Comparison of ENCODE assay signal across 18 mouse cellular contexts in the genomic region with DNA sequence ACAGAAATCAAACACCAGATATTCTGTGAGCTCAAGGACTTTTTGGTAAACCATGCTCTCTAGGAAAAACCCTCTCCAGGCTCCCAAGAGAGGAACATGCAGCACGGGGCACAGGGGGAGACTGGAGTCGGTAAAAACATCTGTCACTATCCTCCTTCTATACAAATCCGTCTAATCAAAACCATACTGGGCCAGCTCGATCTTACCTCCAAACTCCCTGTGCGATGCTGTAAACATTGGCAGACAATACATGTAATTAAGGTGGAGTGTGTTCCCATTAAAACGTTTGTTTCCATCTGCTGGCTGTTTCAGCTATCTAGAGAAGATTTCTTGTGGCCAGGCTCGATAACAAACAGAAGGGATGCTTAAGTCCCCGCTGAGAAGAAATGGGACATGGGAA.
"Had no signal": no experiment of that assay in that cellular context is flagged by ENCODE, and none has a peak within 500 bp of the region (broad histone marks: within the 10 kb centered on the region; RNA-seq: fewer than 3 reads in every experiment).

No protein-coding gene starts in this region.

- H3K9ac ChIP-seq: lung, embryonic 14.5 days; midbrain, embryonic 12.5 days; neural tube, embryonic 13.5 days; neural tube, embryonic 15.5 days; stomach, embryonic 15.5 days had no signal

- H3K9me3 ChIP-seq: midbrain, embryonic 10.5 days; midbrain, embryonic 12.5 days; neural tube, embryonic 13.5 days; neural tube, embryonic 15.5 days; stomach, embryonic 15.5 days had no signal

- H3K4me2 ChIP-seq: lung, embryonic 14.5 days; midbrain, embryonic 12.5 days; neural tube, embryonic 13.5 days; neural tube, embryonic 15.5 days; stomach, embryonic 15.5 days had no signal

- H3K4me3 ChIP-seq: midbrain, embryonic 10.5 days; midbrain, embryonic 12.5 days; myocyte; neural tube, embryonic 13.5 days; neural tube, embryonic 15.5 days; stomach, embryonic 15.5 days had no signal

- H3K36me3 ChIP-seq: midbrain, embryonic 10.5 days; midbrain, embryonic 12.5 days; neural tube, embryonic 13.5 days; neural tube, embryonic 15.5 days; stomach, embryonic 15.5 days had no signal

- DNase-seq: lung, adult 18-20 months; lung, embryonic 14.5 days; lung, postnatal 10 days; lung, postnatal 4 days; midbrain, embryonic 14.5 days; retina, postnatal 1 day; right cerebral cortex, postnatal 14 days; thymus, adult 2 months; thymus, postnatal 25 days; thymus, postnatal 4 days had no signal

- H3K4me1 ChIP-seq: midbrain, embryonic 12.5 days; neural tube, embryonic 15.5 days; stomach, embryonic 15.5 days had no signal

- H3K27me3 ChIP-seq: midbrain, embryonic 12.5 days; neural tube, embryonic 13.5 days; neural tube, embryonic 15.5 days; stomach, embryonic 15.5 days had no signal

- ATAC-seq: midbrain, embryonic 16.5 days had no signal

- H3K27ac ChIP-seq: midbrain, embryonic 10.5 days; midbrain, embryonic 12.5 days; neural tube, embryonic 13.5 days; neural tube, embryonic 15.5 days; stomach, embryonic 15.5 days; stomach, postnatal 0 days had no signal
